Mouse (Mus musculus) hindbrain, embryonic 10.5 days (tissue): Measurements from ENCODE around the gene Cntrl. TPM values are rescaled to one million over a fixed set of nuclear protein-coding genes. Genes with fewer than 3 reads are reported as not detected.

ENCODE experiments used
- DNase-seq: peaks from one replicate; pipeline ENCODE4 v3.0.0-alpha.2; 2017; ENCODE audit warnings: low spot score
- H3K27ac ChIP-seq: fragments of 300-500 bp; sonication (generic); 2 replicates; pipeline ENCODE4 v1.5.1; 2016; ENCODE audit warnings: mild to moderate bottlenecking, moderate library complexity
- H3K27me3 ChIP-seq: fragments of 300-500 bp; sonication (generic); 2 replicates; pipeline ENCODE4 v1.6.1; 2016; ENCODE audit warnings: mild to moderate bottlenecking; ENCODE audit not compliant: poor library complexity, insufficient read depth, severe bottlenecking
- H3K36me3 ChIP-seq: fragments of 300-500 bp; sonication (generic); 2 replicates; pipeline ENCODE4 v1.6.1; 2016; ENCODE audit warnings: mild to moderate bottlenecking, moderate library complexity
- H3K4me1 ChIP-seq: fragments of 300-500 bp; sonication (generic); replicated peaks from 2 replicates; pipeline ENCODE4 v1.6.1; 2016; ENCODE audit warnings: mild to moderate bottlenecking
- H3K4me3 ChIP-seq: fragments of 300-500 bp; sonication (generic); 2 replicates; pipeline ENCODE4 v1.5.1; 2016; ENCODE audit warnings: mild to moderate bottlenecking, moderate library complexity
- H3K9me3 ChIP-seq: fragments of 300-500 bp; sonication (generic); 2 replicates; pipeline ENCODE4 v1.6.1; 2016; ENCODE audit warnings: mild to moderate bottlenecking, moderate library complexity
- WGBS: fragments of 180-500 bp; shearing (Covaris S2); methylation state at CpG from one replicate; pipeline ENCODE4 v1.1.7; 2016; 5-methylcytosine and 5-hydroxymethylcytosine counted together
- polyA plus RNA-seq: library from polyadenylated mRNA; unstranded; fragments of >200 nt; fragmentation: Nextera tagmentation; extraction: Ambion mirVana; gene quantifications from 2 replicates; pipeline ENCODE4 v1.2.1, GENCODE M21; 2016

Gene Cntrl
- 21.1 and 28.7 TPM in 2 replicates for polyA plus RNA-seq

DNA sequence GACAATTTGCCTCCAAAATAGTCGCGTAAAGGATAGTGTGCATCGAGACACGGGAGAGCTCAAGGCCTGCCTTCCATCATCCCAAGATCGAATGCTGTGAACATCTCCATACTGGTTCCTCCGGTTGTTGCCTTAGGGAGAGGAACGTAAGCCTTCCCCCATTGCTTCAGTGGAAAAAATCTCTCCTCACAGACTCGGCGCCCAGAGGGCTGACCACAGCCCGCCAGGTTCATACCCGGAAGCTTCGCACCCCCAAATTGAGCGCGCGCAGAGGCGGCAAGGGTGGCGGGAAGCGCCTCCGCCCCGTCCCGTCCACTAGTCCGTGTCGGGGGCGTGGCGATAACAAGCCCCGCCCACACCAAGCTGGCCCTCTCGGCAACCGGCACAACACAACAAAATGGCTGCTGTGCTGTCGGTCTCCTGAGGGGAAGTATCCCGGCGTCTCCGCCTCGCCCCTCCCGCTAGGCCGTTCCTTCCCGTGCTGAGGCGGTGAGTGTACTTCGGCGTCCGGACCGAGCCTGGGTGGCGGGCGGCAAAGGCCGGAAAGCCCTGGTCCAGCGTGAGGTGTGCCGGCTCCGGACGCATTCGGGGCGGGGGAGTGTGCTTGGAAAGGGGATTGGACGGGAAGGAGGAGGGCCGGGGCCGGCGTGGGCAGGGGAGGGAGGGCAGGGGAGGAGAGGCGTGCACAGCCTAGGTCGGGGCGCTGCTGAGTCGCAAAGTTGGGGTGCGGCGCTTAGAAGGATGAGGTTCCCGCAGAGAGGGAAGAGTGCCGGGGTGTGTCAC lies at the start of gene Cntrl:
Gene Cntrl, plus strand, starts transcription at position 352 of the 783 bp plus-strand sequence.
- peak within 1 kb of the TSS; percentile 92 for H3K4me3 ChIP-seq
- under 1% methylated on average over 62 of the region's 62 CpGs for WGBS
- H3K27me3 ChIP-seq = no peaks in the 10 kb centered on the region
- peak; percentile 96 for DNase-seq
- peaks cover 13% of the 10 kb centered on the region for H3K4me1 ChIP-seq
- H3K27ac ChIP-seq = peak within 1 kb of the TSS; percentile 95
- peaks cover 7% of the 10 kb centered on the region for H3K36me3 ChIP-seq
- H3K9me3 ChIP-seq = no peaks in the 10 kb centered on the region

DNA sequence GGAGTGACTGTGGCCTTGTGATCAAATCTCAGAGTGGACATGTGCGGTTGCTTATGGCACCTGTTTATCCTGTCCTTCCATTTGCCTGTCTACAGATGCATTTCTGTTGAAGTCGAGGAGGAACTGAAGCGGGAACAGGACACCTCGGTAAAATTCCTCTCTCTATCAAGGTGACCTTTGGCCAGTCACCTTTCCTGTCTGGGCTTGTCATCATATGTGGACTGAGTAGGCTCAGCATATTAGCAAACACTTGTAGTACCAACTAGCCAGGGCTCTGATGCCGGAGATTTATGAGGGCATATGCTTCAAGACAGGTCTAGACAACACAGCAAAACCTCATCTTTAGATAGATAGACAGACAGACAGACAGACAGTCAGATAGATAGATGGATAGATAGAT lies 49.0 kb upstream of the Cntrl start:
- Histone ChIP-seq H3K9me3 (no peaks in the 10 kb centered on the region), H3K27me3 (no peaks in the 10 kb centered on the region), H3K4me3 (no peak overlapping the region), H3K36me3 (no peaks in the 10 kb centered on the region), H3K27ac (no peak overlapping the region), H3K4me1 (no peaks in the 10 kb centered on the region)
- WGBS = 81% methylated on average over 5 of the region's 5 CpGs
- no peak for DNase-seq

DNA sequence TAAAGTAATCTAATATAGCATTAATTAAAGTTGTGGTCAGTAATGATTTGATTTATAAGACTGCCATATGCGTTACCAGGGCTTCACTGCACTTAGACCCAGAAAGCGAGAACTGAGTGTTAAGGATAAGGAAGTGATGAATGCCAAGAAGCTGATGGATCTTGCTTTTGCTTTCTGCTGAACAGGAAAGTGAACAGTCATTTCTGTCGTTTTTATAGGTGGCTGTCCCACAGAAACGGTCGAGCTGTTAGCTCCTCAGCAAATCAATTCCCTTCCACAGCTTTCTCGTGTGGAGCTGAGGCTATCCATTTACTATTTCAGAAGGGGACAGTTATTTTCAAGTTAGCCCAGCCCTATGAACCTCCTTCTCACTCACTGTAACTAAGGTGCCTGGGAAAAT lies 48.4 kb upstream of the Cntrl start:
- H3K36me3 ChIP-seq = no peaks in the 10 kb centered on the region
- no peak overlapping the region for H3K27ac ChIP-seq
- no peak overlapping the region for H3K4me3 ChIP-seq
- no peaks in the 10 kb centered on the region for H3K27me3 ChIP-seq
- H3K9me3 ChIP-seq = no peaks in the 10 kb centered on the region
- no peak for DNase-seq
- WGBS = 84% methylated on average over 6 of the region's 6 CpGs
- H3K4me1 ChIP-seq = no peaks in the 10 kb centered on the region

DNA sequence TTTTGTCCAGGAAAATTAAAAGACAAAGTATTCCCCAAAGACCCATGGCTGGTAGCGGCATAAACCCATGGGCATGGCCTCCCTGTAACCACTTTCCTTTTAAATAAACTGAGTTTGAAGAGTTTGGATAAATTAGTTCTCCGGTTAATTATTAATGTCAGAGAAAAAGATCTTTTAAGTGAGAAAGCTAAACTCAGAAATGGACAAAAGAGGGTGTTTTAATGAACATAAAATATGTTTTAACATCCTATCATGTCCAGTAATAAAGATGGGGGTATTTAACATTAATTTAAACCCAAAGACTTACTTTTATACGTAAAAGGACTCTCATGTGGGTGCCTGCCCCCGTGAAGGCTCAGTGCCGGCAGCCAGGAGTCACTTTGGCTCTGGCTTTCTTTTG lies 48.0 kb upstream of the Cntrl start, which contains the start of gene Hc:
Gene Hc, minus strand, starts transcription at position 101 of the 400 bp plus-strand sequence.
- DNase-seq = no peak
- Histone ChIP-seq H3K27ac (no peak within 1 kb of the TSS), H3K9me3 (no peaks in the 10 kb centered on the region), H3K36me3 (no peaks in the 10 kb centered on the region), H3K4me3 (no peak within 1 kb of the TSS), H3K27me3 (no peaks in the 10 kb centered on the region), H3K4me1 (no peaks in the 10 kb centered on the region)
- WGBS = 87% methylated on average over 5 of the region's 5 CpGs

DNA sequence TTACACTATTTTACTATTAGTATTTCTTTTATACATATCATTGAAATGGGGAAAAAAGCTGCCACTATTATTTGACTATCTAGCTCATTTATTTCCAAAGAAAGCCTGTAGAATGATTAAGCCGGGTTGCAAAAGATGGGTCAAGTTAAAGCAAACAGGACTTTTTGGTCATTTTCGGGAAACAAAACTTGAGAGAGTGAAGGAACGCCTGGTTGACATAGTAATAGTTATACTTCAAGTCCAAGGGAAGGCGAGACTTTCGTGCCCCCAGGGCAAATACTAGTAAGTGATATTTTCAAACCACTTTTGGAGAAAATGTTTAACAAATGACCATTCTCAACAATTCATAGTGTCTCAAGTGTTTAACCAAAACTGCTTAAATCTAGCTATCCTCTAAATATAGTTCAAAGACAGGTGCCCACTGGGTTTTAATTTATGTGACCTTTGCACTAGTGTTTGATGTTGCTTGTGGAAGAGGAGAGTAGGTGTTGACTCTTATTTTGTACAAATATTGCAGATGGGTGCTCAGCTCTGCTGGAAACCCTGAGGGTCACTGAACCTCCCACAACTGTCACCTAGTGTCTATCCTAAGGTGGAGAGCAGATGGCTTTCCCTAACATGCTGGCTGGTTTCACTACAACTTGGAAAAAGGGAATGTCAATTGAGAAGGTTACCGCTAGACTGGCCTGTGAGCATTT lies 45.8 kb upstream of the Cntrl start:
- H3K27ac ChIP-seq = no peak overlapping the region
- DNase-seq = no peak
- H3K36me3 ChIP-seq = no peaks in the 10 kb centered on the region
- H3K27me3 ChIP-seq = no peaks in the 10 kb centered on the region
- H3K4me3 ChIP-seq = no peak overlapping the region
- WGBS = 87% methylated on average over 6 of the region's 6 CpGs
- no peaks in the 10 kb centered on the region for H3K9me3 ChIP-seq
- H3K4me1 ChIP-seq = no peaks in the 10 kb centered on the region

DNA sequence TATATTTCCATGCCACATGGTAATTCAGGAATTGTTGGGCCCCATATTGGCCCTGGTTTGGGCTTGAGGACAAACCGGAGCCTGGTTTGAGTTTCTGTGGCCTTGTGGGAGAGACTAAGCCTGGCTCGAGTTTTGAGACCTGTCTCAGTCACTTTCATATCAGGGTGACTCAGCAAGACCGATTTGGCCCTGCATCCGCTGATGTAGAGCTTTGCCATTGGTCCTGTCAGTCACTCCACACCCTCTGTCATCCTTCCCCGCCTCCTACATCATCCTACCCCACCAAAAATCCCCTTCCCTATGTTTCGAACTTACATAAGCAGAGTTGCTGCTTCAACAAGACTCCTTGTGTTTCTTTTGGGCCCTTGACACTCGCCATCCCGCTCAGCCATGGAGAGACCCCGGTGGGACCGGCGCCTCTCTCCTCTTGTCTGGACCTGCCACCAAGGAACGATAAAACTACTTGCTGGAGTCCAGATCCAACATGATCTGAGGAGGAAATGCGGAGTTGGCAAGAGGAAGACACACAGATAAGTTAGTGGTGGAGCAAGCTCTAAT lies 42.7 kb upstream of the Cntrl start:
- DNase-seq = no peak
- no peak overlapping the region for H3K4me3 ChIP-seq
- WGBS = 90% methylated on average over 13 of the region's 13 CpGs
- H3K9me3 ChIP-seq = no peaks in the 10 kb centered on the region
- H3K4me1 ChIP-seq = no peaks in the 10 kb centered on the region
- no peaks in the 10 kb centered on the region for H3K36me3 ChIP-seq
- no peak overlapping the region for H3K27ac ChIP-seq
- no peaks in the 10 kb centered on the region for H3K27me3 ChIP-seq

DNA sequence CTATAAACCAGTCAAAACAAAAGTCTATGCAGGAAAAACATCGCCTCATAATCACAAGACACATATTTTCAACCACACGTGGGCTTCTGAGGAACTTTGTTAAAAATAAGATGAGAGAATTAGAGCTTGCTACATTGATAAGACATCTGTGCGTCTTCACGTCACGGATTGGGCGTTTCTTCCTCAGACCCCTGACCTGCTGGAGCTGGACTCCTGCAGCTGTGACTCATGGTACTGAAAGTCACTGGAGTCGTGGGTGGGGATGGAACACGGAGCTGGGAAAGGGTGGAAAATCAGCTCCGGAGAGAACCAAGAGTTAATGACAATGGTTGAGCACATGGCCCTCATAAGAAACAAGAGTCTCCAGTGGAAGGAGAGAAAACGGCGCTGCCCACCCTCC lies 42.2 kb upstream of the Cntrl start:
- no peaks in the 10 kb centered on the region for H3K4me1 ChIP-seq
- H3K36me3 ChIP-seq = no peaks in the 10 kb centered on the region
- no peak overlapping the region for H3K4me3 ChIP-seq
- WGBS = 90% methylated on average over 11 of the region's 11 CpGs
- no peak for DNase-seq
- H3K27ac ChIP-seq = no peak overlapping the region
- H3K9me3 ChIP-seq = no peaks in the 10 kb centered on the region
- no peaks in the 10 kb centered on the region for H3K27me3 ChIP-seq

DNA sequence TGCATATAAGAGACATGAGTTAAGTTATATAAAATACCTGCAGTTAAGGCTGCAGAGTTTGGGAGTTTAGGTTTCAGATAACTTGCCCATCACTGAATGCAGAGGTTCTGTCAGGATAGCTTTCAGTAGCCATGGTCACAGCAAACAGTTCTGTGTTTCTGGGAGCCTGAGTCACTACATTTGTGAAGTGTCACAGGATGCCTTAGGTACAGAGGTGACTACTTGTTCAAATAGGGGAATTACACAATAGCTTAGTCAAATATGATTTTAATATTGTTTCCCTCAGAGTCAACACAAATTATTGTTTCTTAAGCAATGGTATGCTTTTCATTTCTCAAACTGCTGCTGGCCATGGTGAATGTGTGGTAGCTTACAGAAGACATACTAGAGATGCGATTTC lies 40.2 kb upstream of the Cntrl start:
- WGBS = 90% methylated on average over 1 of the region's 1 CpGs
- H3K27me3 ChIP-seq = no peaks in the 10 kb centered on the region

DNA sequence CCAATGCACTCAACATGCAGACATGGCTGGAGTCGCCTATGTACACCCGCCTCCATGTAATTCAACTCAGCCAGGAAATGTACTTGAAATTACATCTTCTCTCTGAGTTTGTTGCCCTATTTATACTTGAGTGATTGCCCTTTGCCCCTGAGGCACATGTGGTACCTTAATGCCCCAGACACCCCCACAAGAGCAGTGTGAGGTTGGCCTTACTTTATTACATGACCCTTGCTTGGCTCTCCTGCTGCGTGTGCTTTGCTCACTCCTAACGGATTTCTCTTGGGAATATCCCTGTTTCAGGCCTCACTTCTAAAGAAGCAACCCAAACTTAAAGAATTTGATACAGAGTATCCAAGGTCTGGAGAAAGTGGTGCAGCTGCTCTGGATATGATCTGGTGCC lies 39.0 kb upstream of the Cntrl start:
- H3K36me3 ChIP-seq = no peaks in the 10 kb centered on the region
- no peaks in the 10 kb centered on the region for H3K9me3 ChIP-seq
- DNase-seq = no peak
- H3K4me3 ChIP-seq = no peak overlapping the region
- no peaks in the 10 kb centered on the region for H3K27me3 ChIP-seq
- 84% methylated on average over 4 of the region's 4 CpGs for WGBS
- no peaks in the 10 kb centered on the region for H3K4me1 ChIP-seq
- H3K27ac ChIP-seq = no peak overlapping the region

More for the DNA sequence above, 40.2 kb upstream of the Cntrl start:
- Histone ChIP-seq H3K4me1 (no peaks in the 10 kb centered on the region), H3K27ac (no peak overlapping the region), H3K36me3 (no peaks in the 10 kb centered on the region), H3K4me3 (no peak overlapping the region), H3K9me3 (no peaks in the 10 kb centered on the region)
- DNase-seq = no peak

DNA sequence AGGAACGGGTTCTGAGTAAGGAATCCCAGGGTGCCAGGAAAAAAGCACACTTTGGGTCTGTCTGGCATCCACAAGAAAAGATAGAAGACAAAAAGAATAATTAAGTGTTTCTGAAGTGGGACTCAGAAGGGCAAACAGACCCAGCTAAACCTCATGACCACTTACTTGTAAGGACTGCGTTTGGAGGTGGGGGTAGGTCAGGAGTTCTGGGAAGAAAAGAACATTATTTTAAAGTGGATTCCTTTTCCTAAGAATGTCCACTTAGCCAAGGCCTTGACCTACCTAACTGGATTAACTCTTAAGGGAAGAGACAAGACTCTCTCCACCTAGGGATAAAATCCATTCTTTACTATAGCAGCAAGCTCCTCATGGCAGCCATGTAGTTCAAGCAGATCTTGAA lies 36.7 kb upstream of the Cntrl start:
- no peaks in the 10 kb centered on the region for H3K36me3 ChIP-seq
- H3K4me3 ChIP-seq = no peak overlapping the region
- H3K27me3 ChIP-seq = no peaks in the 10 kb centered on the region
- H3K27ac ChIP-seq = no peak overlapping the region
- DNase-seq = no peak
- 76% methylated on average over 2 of the region's 2 CpGs for WGBS
- no peaks in the 10 kb centered on the region for H3K4me1 ChIP-seq
- no peaks in the 10 kb centered on the region for H3K9me3 ChIP-seq

DNA sequence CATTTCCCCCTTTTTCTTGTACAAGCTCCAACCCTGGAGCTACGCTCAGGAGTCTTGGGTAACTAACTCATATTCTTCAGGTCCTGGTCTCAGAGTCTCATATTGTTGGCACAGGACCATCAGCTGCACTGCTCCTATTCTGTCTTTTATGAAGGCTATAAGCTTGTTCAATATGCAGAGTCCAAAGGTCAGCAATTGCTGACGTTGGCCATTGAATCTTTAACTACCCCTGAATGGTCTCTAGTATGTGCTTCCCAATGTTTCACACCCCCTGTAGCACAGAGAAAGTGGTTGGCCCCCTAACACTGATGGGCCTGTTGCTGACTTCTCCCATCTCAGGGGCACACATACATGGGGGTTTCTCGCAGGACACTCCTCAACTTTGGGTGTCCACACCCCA lies 35.0 kb upstream of the Cntrl start:
- H3K4me3 ChIP-seq = no peak overlapping the region
- H3K27me3 ChIP-seq = no peaks in the 10 kb centered on the region
- H3K27ac ChIP-seq = no peak overlapping the region
- no peaks in the 10 kb centered on the region for H3K9me3 ChIP-seq
- DNase-seq = no peak
- no peaks in the 10 kb centered on the region for H3K36me3 ChIP-seq
- WGBS = 88% methylated on average over 3 of the region's 3 CpGs
- no peaks in the 10 kb centered on the region for H3K4me1 ChIP-seq

DNA sequence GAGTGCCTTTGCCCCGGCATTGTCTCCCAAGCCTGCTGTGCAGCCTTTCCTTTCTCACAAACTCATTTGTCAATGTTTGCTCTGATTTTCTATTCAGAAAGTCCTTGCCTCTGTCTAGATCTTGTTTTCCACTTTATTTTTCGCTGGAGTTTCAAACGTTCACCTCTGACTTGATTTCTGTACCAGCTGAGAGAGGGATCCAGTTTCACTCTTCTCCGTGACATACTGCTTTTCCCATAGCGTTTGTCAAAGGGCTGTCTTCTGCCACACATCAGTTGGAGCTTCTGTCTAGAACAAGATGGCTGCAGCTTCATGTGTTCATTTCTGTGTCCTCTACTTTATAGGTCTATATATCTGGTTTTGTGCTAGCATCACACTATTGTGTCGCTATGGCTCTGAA lies 30.1 kb upstream of the Cntrl start:
- no peaks in the 10 kb centered on the region for H3K27me3 ChIP-seq
- WGBS = 69% methylated on average over 6 of the region's 6 CpGs
- DNase-seq = no peak
- no peaks in the 10 kb centered on the region for H3K4me1 ChIP-seq
- H3K4me3 ChIP-seq = no peak overlapping the region
- no peak overlapping the region for H3K27ac ChIP-seq
- H3K36me3 ChIP-seq = no peaks in the 10 kb centered on the region
- no peaks in the 10 kb centered on the region for H3K9me3 ChIP-seq

DNA sequence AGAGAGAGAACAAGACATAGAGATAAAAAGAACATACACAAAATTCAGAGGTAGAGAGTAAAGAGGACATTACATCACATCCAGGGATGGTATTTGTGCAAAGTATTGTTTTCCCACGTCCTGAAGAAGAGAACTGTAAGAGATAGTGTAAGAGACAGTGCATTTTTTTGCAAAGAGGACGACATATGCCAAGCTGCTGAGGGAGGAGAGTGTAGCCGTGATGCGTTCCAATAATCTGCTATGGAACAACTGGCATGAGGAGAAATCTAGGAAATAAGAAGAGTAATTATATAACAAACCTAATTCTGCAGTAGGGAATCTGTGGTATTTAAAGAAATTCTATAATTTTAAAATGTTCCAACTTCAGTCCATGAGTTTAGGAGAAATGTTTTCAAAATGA lies 21.9 kb upstream of the Cntrl start:
- 78% methylated on average over 4 of the region's 4 CpGs for WGBS
- Histone ChIP-seq H3K27me3 (no peaks in the 10 kb centered on the region), H3K4me3 (no peak overlapping the region), H3K4me1 (no peaks in the 10 kb centered on the region), H3K36me3 (no peaks in the 10 kb centered on the region), H3K27ac (no peak overlapping the region), H3K9me3 (no peaks in the 10 kb centered on the region)
- no peak for DNase-seq
